Mouse (Mus musculus): Measurements from ENCODE around the gene Hand2.

- TF ChIP-seq CTCF (IDR thresholded peaks at IDR 0.05; ENCODE audit: low read depth, low read length), result no peak
- no peak for TF ChIP-seq POLR2A (IDR thresholded peaks at IDR 0.05; ENCODE audit: extremely low read depth, insufficient read depth, low read length)
Measured at GRCm38 (mm10) chr8:57304944-57305343, 15.8 kb upstream of the Hand2 start.

Measured in liver, adult 2 months (tissue).